ENCODE assay signal across 8 mouse cellular contexts in the genomic region with DNA sequence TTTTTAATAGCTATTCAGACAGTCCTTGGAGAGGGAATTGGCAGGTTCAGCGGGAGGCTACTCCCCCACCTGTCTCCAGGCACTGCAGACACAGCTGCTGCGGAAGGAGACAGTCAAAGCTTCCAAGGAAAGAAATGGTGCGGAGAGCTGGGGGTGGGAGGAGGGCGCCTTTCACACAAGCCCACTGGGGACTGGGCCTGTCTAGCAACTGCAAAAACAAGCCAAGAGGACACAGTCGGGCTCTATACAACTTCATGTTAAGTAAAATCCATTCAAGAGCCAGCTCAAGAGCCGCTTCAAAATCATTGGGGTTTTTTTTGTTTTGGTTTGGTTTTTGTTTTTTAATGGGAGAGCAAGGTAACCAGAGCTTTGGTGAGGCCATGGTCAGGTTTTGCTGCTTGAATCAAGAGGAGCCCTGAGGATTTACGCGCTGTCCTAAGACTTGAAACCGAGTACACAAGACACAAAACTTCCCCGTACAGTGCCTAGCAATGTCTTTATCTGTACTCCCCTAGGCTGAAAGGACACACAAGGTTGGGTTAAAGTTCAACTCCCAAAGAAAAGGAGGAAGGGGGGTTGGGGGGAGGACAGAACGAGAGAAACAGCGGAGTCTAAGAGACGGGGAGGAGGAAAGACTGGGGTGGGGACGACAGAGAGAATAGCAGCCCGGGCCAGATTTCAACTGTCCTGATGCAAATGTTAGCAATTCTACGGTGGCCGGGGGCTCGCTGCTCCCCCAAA.
DNase-seq lines count a peak whose midpoint lies in the region; ATAC-seq and TF ChIP-seq lines count a peak whose summit lies in the region.

No protein-coding gene starts in this region.

- TF ChIP-seq CTCF in left cerebral cortex, adult 2 months (IDR thresholded peaks at IDR 0.05), result no peak

- peak overlapping the region; percentile 83 for H3K27ac ChIP-seq in hindbrain, embryonic 12.5 days
- peak overlapping the region; percentile 80 for H3K27ac ChIP-seq in left cerebral cortex, adult 2 months

- ATAC-seq in hindbrain, embryonic 12.5 days (ENCODE audit: low FRiP score), result peak; percentile 83

- H3K9me3 ChIP-seq in hindbrain, embryonic 12.5 days (replicated peaks), result no peaks in the 10 kb centered on the region; the same call in 1 of the 2 replicates

- intact Hi-C loops in left cerebral cortex, adult 2 months (cut with DNase I), result loop anchor here (1.0 to 10.0 kb wide), 9 partner anchors 64 to 1617 kb away; a partner anchor contains a TSS

- WGBS in hindbrain, embryonic 12.5 days, result under 1% methylated on average over 18 of the region's 18 CpGs

- H3K4me3 ChIP-seq in hindbrain, embryonic 12.5 days, result peak overlapping the region; percentile 33
- peak overlapping the region; percentile 48 for H3K4me3 ChIP-seq in left cerebral cortex, adult 2 months

- H3K9ac ChIP-seq in hindbrain, embryonic 12.5 days, result peak overlapping the region; percentile 55

- no peaks in the 10 kb centered on the region for H3K36me3 ChIP-seq in hindbrain, embryonic 12.5 days

- peaks cover 14% of the 10 kb centered on the region for H3K4me1 ChIP-seq in hindbrain, embryonic 12.5 days

- peak overlapping the region; percentile 63 for H3K4me2 ChIP-seq in hindbrain, embryonic 12.5 days (replicated peaks)

- no peaks in the 10 kb centered on the region; the same call in 1 of the 2 replicates for H3K27me3 ChIP-seq in hindbrain, embryonic 12.5 days

- DNase-seq in adrenal gland, adult 2 months, result peak; percentile 52
- DNase-seq in cerebellum, postnatal 25 days, result peak; percentile 67 to 69
- peak; percentile 58 for DNase-seq in gastrocnemius, adult 18-20 months (ENCODE audit: low spot score)
- peak; percentile 35 to 43 for DNase-seq in left cerebral cortex, adult 2 months (ENCODE audit: extremely low spot score in 1 of 2, low spot score in 2 of 2)
- DNase-seq in lung, postnatal 36 days, result peak; percentile 45
- peak; percentile 46 for DNase-seq in right cerebral cortex, adult 18-20 months
- DNase-seq in spleen, postnatal 36 days (ENCODE audit: low spot score in 2 of 2), result no peak

Comparison
In these comparisons a context has a peak if more than half of its experiments do, and no peak if none do; other contexts are left out.
1. DNase-seq: peak in adrenal gland, adult 2 months (single experiment), cerebellum, postnatal 25 days (2 of 2), gastrocnemius, adult 18-20 months (single experiment), left cerebral cortex, adult 2 months (2 of 2), lung, postnatal 36 days (single experiment) and right cerebral cortex, adult 18-20 months (single experiment); none in spleen, postnatal 36 days (0 of 2).